Mouse (Mus musculus) CD4-positive, CD25-positive, alpha-beta regulatory T cell, adult 4 months (primary cell): ENCODE data around the gene Elf5. TPM values are rescaled to one million over a fixed set of nuclear protein-coding genes. Genes with fewer than 3 reads are reported as not detected.

Experiments
- ATAC-seq: one replicate; pipeline ENCODE4 v1.8.0; 2017
- polyA plus RNA-seq, 2 experiments: library from polyadenylated mRNA; unstranded; fragments of 100-300 nt; shearing (Covaris generic); gene quantifications; one replicate each; pipeline ENCODE4 v1.2.1; 2017

Elf5 gene
- polyA plus RNA-seq, 2 experiments from 2014 or later, result not detected

GRCm38 (mm10) chr2:103477456-103477855 is 66.0 kb downstream of the Elf5 start:
- no peak for ATAC-seq

GRCm38 (mm10) chr2:103478326-103478725 is 66.8 kb downstream of the Elf5 start:
- ATAC-seq, result no peak

- no peak for ATAC-seq
Measured at GRCm38 (mm10) chr2:103480240-103480639, 68.8 kb downstream of the Elf5 start.

- ATAC-seq, result no peak
Measured at GRCm38 (mm10) chr2:103480871-103481270, 69.4 kb downstream of the Elf5 start.

- ATAC-seq, result no peak
Measured at GRCm38 (mm10) chr2:103481314-103482231, 70.1 kb downstream of the Elf5 start.

GRCm38 (mm10) chr2:103483289-103483985 is 71.9 kb downstream of the Elf5 start:
- ATAC-seq, result no peak

GRCm38 (mm10) chr2:103483986-103484520 is 72.6 kb downstream of the Elf5 start:
- ATAC-seq, result no peak

GRCm38 (mm10) chr2:103484617-103485401 is 73.3 kb downstream of the Elf5 start, which contains the start of gene Cat:
Cat (minus strand) TSS chr2:103485160.
- ATAC-seq, result peak; percentile 97

GRCm38 (mm10) chr2:103492526-103492925 is 81.0 kb downstream of the Elf5 start:
- no peak for ATAC-seq

GRCm38 (mm10) chr2:103493827-103494226 is 82.3 kb downstream of the Elf5 start:
- ATAC-seq, result no peak

- no peak for ATAC-seq
Measured at GRCm38 (mm10) chr2:103495633-103496418, 84.3 kb downstream of the Elf5 start.

Other genes with a start within 250 kb of the Elf5 start
- gene Ehf, start 108.4 kb upstream of the Elf5 start, polyA plus RNA-seq, result under 1 TPM; 0.20 to 0.80 TPM
- gene Cat, start 73.5 kb downstream of the Elf5 start, polyA plus RNA-seq, result 100 to 1,000 TPM in 1 of 2 experiments, 10 to 100 TPM in 1; 98.4 to 104 TPM
- 1 to 10 TPM; 6.1 to 9.8 TPM for gene Abtb2, start 154.6 kb downstream of the Elf5 start, polyA plus RNA-seq